Mouse (Mus musculus): Measurements from ENCODE around the gene Csnk2a1. TPM values are rescaled to one million over a fixed set of nuclear protein-coding genes. Genes with fewer than 3 reads are reported as not detected.
"Not testable (repeated sequence)": the region's sequence is repeated elsewhere in the genome, so short reads cannot be mapped to it uniquely, and the experiment has no call there.

Csnk2a1 gene
- 100 to 1,000 TPM in 1 of 2 experiments, 10 to 100 TPM in 1; 98.1 to 101 TPM for total RNA-seq (2021)
- long read RNA-seq, experiment 1, full-length matches to known transcripts, result 5 of 12 reads
- long read RNA-seq, experiment 1, partial matches to known transcripts, result 0 of 12 reads
- long read RNA-seq, experiment 1, other reads (novel, unspliced or antisense), result 7 of 12 reads
- long read RNA-seq, experiment 2, full-length matches to known transcripts, result 3 of 12 reads
- long read RNA-seq, experiment 2, partial matches to known transcripts, result 0 of 12 reads
- long read RNA-seq, experiment 2, other reads (novel, unspliced or antisense), result 9 of 12 reads

GRCm38 (mm10) chr2:152226248-152227050 lies at the start of gene Csnk2a1:
Gene Csnk2a1 (plus strand): TSS chr2:152226839.
- intact Hi-C loops (cut with DNase I), result no loop called here
- DNase-seq, result peak; percentile 93 to 94

- intact Hi-C loops (cut with DNase I), result no loop called here
- DNase-seq, result peak; percentile 66 to 73
These were observed 49.4 kb upstream of the Csnk2a1 start for GRCm38 (mm10) chr2:152177162-152177805.

- DNase-seq, result no peak
- intact Hi-C loops (cut with DNase I), result no loop called here
These were observed 48.9 kb upstream of the Csnk2a1 start for GRCm38 (mm10) chr2:152177806-152178170.

- intact Hi-C loops (cut with DNase I), result no loop called here
- no peak for DNase-seq
These were observed 48.3 kb upstream of the Csnk2a1 start for GRCm38 (mm10) chr2:152178345-152178744.

- intact Hi-C loops (cut with DNase I), result loop anchor here (1.0 kb wide), 1 partner anchor 35 kb away; no protein-coding TSS in a partner anchor
- no peak for DNase-seq
These were observed 47.3 kb upstream of the Csnk2a1 start for GRCm38 (mm10) chr2:152179301-152179700.

GRCm38 (mm10) chr2:152180323-152180722 lies 46.3 kb upstream of the Csnk2a1 start:
- DNase-seq, result peak; percentile 86 to 87
- intact Hi-C loops (cut with DNase I), result no loop called here

GRCm38 (mm10) chr2:152187132-152187531 lies 39.5 kb upstream of the Csnk2a1 start:
- intact Hi-C loops (cut with DNase I), result no loop called here
- no peak for DNase-seq

- peak in 1 of 2 experiments; percentile 13 for DNase-seq
- intact Hi-C loops (cut with DNase I), result loop anchor here (2.0 kb wide), 1 partner anchor 38 kb away; no protein-coding TSS in a partner anchor
These were observed 37.4 kb upstream of the Csnk2a1 start for GRCm38 (mm10) chr2:152189213-152189612.

GRCm38 (mm10) chr2:152189640-152190039 lies 37.0 kb upstream of the Csnk2a1 start:
- intact Hi-C loops (cut with DNase I), result loop anchor here (2.0 kb wide), 1 partner anchor 39 kb away; no protein-coding TSS in a partner anchor
- DNase-seq, result peak; percentile 52 to 66

GRCm38 (mm10) chr2:152190161-152190560 lies 36.5 kb upstream of the Csnk2a1 start:
- intact Hi-C loops (cut with DNase I), result no loop called here
- DNase-seq, result peak in 1 of 2 experiments; percentile 10

GRCm38 (mm10) chr2:152192591-152193345 lies 33.9 kb upstream of the Csnk2a1 start:
- intact Hi-C loops (cut with DNase I), result no loop called here
- no peak for DNase-seq

- intact Hi-C loops (cut with DNase I), result no loop called here
- no peak for DNase-seq
These were observed 33.3 kb upstream of the Csnk2a1 start for GRCm38 (mm10) chr2:152193346-152193710.

GRCm38 (mm10) chr2:152194586-152194985 lies 32.1 kb upstream of the Csnk2a1 start:
- intact Hi-C loops (cut with DNase I), result no loop called here
- DNase-seq, result no peak

- intact Hi-C loops (cut with DNase I), result loop anchor here (1.0 to 2.0 kb wide), 2 partner anchors 54 to 85 kb away; partner anchors contain the start of gene Tcf15
These were observed 29.7 kb upstream of the Csnk2a1 start for GRCm38 (mm10) chr2:152196896-152197295.

GRCm38 (mm10) chr2:152197301-152197712 lies 29.3 kb upstream of the Csnk2a1 start:
- intact Hi-C loops (cut with DNase I), result loop anchor here (1.0 to 2.0 kb wide), 2 partner anchors 55 to 85 kb away; partner anchors contain the start of gene Tcf15
- peak; percentile 53 to 74 for DNase-seq

More at GRCm38 (mm10) chr2:152196896-152197295, 29.7 kb upstream of the Csnk2a1 start:
- DNase-seq, result no peak

GRCm38 (mm10) chr2:152206139-152206538 lies 20.5 kb upstream of the Csnk2a1 start:
- intact Hi-C loops (cut with DNase I); DNase-seq: not testable (repeated sequence)

- intact Hi-C loops (cut with DNase I), result no loop called here
- DNase-seq, result no peak
These were observed 14.8 kb upstream of the Csnk2a1 start for GRCm38 (mm10) chr2:152211871-152212270.

GRCm38 (mm10) chr2:152216975-152217374 lies 9.7 kb upstream of the Csnk2a1 start:
- DNase-seq, result no peak

GRCm38 (mm10) chr2:152223521-152224300 lies 2.9 kb upstream of the Csnk2a1 start:
- no peak for DNase-seq
- intact Hi-C loops (cut with DNase I), result no loop called here

More at GRCm38 (mm10) chr2:152216975-152217374, 9.7 kb upstream of the Csnk2a1 start:
- intact Hi-C loops (cut with DNase I), result no loop called here
